Mouse (Mus musculus): Measurements from ENCODE around the gene Rab25. TPM values are rescaled to one million over a fixed set of nuclear protein-coding genes. Genes with fewer than 3 reads are reported as not detected.

Rab25 gene
- polyA plus RNA-seq, 1 experiment from 2014 or later = 22.1 TPM

DNA sequence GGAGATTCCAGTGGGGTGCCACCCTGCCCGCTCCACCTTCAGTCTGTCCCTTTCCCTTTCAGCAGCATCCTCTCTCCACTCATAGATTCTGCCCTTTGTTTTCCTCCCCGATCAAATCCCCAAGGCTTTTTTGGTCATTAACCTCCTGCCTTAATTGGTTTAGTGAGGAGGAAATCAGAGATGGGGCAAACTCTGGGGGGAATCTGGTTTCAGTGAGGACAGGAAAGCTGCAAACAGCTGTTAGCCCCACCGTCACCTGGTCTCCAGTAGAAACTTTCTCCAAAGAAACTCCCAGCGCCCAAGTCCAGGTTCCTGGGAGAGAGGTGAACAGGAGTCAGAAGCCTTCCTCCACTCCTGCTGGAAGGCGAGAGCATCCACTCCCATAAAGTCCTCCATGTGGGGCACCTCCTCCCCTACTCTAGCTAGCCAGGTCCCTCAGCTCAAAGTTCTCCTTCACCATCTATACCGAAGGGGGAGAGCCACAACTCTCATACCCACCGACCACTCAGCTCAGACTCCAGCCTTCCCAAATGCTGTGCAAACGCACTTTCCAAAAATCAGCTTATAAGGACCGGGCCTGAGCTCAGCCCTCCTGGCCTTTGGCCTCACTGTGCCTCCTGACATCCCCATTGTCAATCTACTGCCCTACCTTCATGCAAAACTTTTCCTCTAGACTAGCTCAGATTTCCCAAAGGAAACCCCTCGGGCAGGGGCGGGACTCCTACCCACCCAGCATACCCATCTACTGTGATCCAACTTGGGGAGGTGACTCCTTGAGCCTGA, 17.8 kb downstream of the Rab25 start:
- Histone ChIP-seq H3K4me3 (ENCODE audit: low read depth, low read length) (peak overlapping the region; percentile 90), H3K27me3 (ENCODE audit: insufficient read depth, low read length) (no peaks in the 10 kb centered on the region), H3K9me3 (ENCODE audit: low read depth, low read length) (no peaks in the 10 kb centered on the region), H3K36me3 (ENCODE audit: insufficient read depth) (peaks cover 4% of the 10 kb centered on the region), H3K9ac (peak overlapping the region; percentile 99), H3K27ac (ENCODE audit: low read depth) (peak overlapping the region; percentile 98), H3K4me1 (ENCODE audit: insufficient read depth) (peaks cover 17% of the 10 kb centered on the region), H3K4me2 (peak overlapping the region; percentile 86)
- DNase-seq (no peak), ATAC-seq (ENCODE audit: insufficient read depth) (no peak)
- no peak for TF ChIP-seq CTCF (IDR thresholded peaks at IDR 0.05; ENCODE audit: low read depth)
- 11% methylated on average over 11 of the region's 11 CpGs for WGBS

DNA sequence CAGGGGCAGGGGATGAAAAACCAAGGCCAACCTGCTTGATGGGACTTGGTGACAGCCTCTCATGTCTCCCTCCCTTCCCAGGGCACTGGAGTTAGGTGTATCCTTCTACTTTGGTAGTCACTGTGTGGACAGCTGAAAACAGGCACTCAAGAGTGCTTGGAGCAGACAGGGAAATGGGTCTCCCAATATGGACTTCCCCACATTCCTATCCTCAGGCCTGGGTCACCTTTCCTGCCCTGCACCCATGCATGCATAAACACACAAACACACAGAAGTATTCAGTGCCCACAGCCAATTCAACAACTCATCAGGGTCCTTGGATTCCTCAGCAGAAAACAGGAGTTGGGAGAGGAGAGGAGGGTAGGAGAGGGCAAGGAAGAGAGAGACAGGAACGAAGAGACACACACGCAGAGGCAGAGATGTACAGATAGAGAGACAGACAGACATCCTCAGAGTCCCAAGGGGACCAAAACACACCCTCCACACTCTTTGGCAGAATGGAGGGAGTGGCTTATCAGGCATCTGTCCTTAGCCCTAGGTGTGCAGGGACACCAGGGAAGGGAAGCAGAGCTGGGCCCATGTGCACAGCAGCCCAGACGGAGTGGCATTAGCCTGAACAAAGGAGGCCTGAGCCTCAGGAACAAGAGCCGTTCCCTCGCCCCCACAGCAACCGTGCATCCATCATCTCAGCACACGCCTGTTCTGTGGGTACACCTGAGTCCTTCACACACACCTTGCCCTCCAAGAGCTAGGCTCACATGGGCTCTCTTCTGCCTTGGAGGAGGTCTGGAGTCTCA, 18.7 kb downstream of the Rab25 start:
- peak overlapping the region; percentile 86 for H3K4me2 ChIP-seq
- peak overlapping the region; percentile 90 for H3K4me3 ChIP-seq (ENCODE audit: low read depth, low read length)
- 0 out of 2 replicates have a peak, but pooled peaks cover 11% of the 10 kb centered on the region for H3K4me1 ChIP-seq (ENCODE audit: insufficient read depth)
- no peak overlapping the region; the same call in 1 of the 2 replicates for H3K27ac ChIP-seq (ENCODE audit: low read depth)
- ATAC-seq (ENCODE audit: insufficient read depth) = no peak
- peaks cover 11% of the 10 kb centered on the region for H3K36me3 ChIP-seq (ENCODE audit: insufficient read depth)
- DNase-seq = no peak
- TF ChIP-seq CTCF (IDR thresholded peaks at IDR 0.05; ENCODE audit: low read depth) = no peak
- WGBS = 38% methylated on average over 7 of the region's 7 CpGs
- H3K9ac ChIP-seq = peak overlapping the region; percentile 99
- H3K27me3 ChIP-seq (ENCODE audit: insufficient read depth, low read length) = no peaks in the 10 kb centered on the region
- H3K9me3 ChIP-seq (ENCODE audit: low read depth, low read length) = no peaks in the 10 kb centered on the region

DNA sequence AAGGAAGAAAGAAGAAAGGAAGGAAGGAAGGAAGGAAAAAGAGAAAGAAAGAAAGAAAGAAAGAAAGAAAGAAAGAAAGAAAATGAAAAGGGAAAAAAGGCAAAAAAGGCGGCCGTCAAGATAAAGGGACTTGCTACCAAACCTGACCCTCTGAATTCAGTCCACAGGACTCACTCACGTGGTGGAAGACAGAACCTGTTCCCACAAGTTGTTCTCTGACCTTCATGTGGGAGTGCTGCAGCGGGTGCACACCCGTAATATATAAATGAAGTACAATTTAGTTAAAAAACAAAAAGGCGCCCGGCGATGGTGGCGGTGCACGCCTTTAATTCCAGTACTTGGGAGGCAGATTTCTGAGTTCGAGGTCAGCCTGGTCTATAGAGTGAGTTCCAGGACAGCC, 19.5 kb downstream of the Rab25 start:
- TF ChIP-seq CTCF (IDR thresholded peaks at IDR 0.05; ENCODE audit: low read depth) = no peak
- no peaks in the 10 kb centered on the region for H3K27me3 ChIP-seq (ENCODE audit: insufficient read depth, low read length)
- no peak for ATAC-seq (ENCODE audit: insufficient read depth)
- 0 out of 2 replicates have a peak overlapping the region, but pooled peaks have one; percentile 86 for H3K4me2 ChIP-seq
- 80% methylated on average over 11 of the region's 11 CpGs for WGBS
- 0 out of 2 replicates have a peak, but pooled peaks cover 11% of the 10 kb centered on the region for H3K4me1 ChIP-seq (ENCODE audit: insufficient read depth)
- peaks cover 14% of the 10 kb centered on the region for H3K36me3 ChIP-seq (ENCODE audit: insufficient read depth)
- no peak overlapping the region for H3K9ac ChIP-seq
- no peak for DNase-seq
- no peak overlapping the region for H3K27ac ChIP-seq (ENCODE audit: low read depth)
- H3K4me3 ChIP-seq (ENCODE audit: low read depth, low read length) = no peak overlapping the region
- H3K9me3 ChIP-seq (ENCODE audit: low read depth, low read length) = no peaks in the 10 kb centered on the region

DNA sequence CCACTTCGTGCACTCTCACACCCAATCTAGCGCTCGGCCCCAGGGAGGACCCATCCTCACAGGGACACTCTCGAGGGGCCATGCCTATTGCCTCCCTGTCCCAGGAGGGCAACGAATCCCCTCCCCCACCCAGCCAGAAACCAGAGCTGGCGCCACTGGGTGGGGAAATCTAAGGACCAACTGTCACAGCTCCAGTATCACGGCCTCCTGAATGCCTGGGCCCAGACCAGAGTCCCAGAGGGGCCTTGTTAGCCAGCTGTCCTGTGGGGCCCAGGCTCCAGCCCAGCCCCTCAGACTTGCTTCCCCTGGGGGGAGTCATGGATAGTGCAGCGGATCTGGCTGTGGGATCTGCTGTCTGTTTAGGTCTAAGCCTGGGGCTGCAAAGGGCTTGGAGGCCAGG, 20.5 kb downstream of the Rab25 start:
- DNase-seq (no peak), ATAC-seq (ENCODE audit: insufficient read depth) (no peak)
- H3K4me1 ChIP-seq (ENCODE audit: insufficient read depth) = 0 out of 2 replicates have a peak, but pooled peaks cover 11% of the 10 kb centered on the region
- H3K4me3 ChIP-seq (ENCODE audit: low read depth, low read length) = no peak overlapping the region; the same call in 1 of the 2 replicates
- 32% methylated on average over 8 of the region's 8 CpGs for WGBS
- H3K9ac ChIP-seq = peak overlapping the region; percentile 36; the same call in 1 of the 2 replicates
- no peak overlapping the region; the same call in 1 of the 2 replicates for H3K27ac ChIP-seq (ENCODE audit: low read depth)
- peaks cover 21% of the 10 kb centered on the region for H3K36me3 ChIP-seq (ENCODE audit: insufficient read depth)
- H3K9me3 ChIP-seq (ENCODE audit: low read depth, low read length) = no peaks in the 10 kb centered on the region
- TF ChIP-seq CTCF (IDR thresholded peaks at IDR 0.05; ENCODE audit: low read depth) = no peak
- H3K4me2 ChIP-seq = peak overlapping the region; percentile 35; the same call in 1 of the 2 replicates
- H3K27me3 ChIP-seq (ENCODE audit: insufficient read depth, low read length) = no peaks in the 10 kb centered on the region

DNA sequence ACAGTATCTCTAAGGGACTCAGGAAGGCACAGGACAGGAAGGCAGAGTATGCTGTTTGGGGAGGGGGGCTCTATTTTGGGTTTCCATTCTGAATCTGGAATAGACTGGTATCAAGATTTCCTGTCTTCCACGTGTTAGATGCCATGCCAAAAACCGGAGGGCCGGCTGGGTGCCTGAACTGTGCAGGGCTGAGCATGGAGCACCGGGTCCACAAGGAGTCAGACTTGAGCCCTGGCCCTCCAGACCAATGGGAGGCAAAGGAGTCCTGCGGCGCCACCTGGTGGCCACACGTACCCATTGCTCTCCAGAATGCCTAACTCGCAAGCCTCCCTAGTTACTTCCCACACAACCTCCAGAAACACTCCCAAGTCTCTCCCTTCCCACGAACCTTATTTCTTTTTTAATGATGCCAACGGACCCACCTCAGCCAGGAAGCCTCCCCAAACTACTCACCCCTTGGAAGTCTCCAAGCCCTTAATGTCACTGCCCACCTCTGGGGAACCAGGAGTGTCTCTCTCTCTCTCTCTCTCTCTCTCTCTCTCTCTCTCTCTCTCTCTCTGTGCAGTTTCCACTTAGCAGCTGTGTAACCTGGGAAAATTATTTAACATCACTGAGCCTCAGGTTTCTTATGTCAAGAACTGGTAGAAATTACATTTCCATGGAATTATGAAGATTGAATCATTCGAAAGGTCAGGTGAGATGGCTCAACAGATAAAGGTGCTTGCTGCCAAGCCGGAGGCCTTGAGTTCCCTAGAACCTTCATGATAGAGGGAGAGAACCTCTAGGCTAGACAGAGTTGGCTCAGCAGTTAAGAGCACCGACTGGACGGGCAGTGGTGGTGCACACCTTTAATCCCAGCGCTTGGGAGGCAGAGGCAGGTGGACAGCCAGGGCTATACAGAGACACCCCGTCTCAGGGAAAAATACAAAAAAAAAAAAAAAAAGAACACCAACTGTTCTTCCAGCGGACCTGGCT, 21.7 kb downstream of the Rab25 start:
- WGBS = 29% methylated on average over 17 of the region's 17 CpGs
- Histone ChIP-seq H3K36me3 (ENCODE audit: insufficient read depth) (peaks cover 21% of the 10 kb centered on the region), H3K4me3 (ENCODE audit: low read depth, low read length) (no peak overlapping the region; the same call in 1 of the 2 replicates), H3K27me3 (ENCODE audit: insufficient read depth, low read length) (no peaks in the 10 kb centered on the region), H3K9ac (peak overlapping the region; percentile 21; the same call in 1 of the 2 replicates), H3K4me1 (ENCODE audit: insufficient read depth) (0 out of 2 replicates have a peak, but pooled peaks cover 11% of the 10 kb centered on the region), H3K27ac (ENCODE audit: low read depth) (no peak overlapping the region), H3K9me3 (ENCODE audit: low read depth, low read length) (no peaks in the 10 kb centered on the region), H3K4me2 (0 out of 2 replicates have a peak overlapping the region, but pooled peaks have one; percentile 10)
- DNase-seq (peak; percentile 97), ATAC-seq (ENCODE audit: insufficient read depth) (peak; percentile 85)
- TF ChIP-seq CTCF (IDR thresholded peaks at IDR 0.05; ENCODE audit: low read depth) = peak; percentile 99

DNA sequence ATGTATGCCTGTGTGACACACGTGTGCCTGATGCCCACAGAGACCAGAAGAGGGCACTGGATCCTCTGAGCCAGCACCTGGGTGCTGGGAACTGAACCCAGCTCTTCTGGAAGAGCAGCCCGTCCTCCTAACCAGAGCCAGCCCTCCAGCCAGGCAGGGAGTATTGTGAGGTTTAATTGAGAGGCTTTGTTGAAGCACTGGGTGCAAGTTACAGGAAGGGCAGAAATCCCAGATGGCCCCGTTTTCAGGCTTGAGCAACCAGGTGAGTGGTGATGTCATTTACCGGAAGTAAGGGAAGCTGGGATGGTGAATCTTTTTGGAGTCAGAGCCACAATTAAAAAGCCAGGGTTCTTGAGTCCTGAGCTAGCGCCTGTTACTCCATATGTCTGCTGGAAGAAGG, 23.1 kb downstream of the Rab25 start:
- H3K9me3 ChIP-seq (ENCODE audit: low read depth, low read length) = no peaks in the 10 kb centered on the region
- TF ChIP-seq CTCF (IDR thresholded peaks at IDR 0.05; ENCODE audit: low read depth) = no peak
- WGBS = 83% methylated on average over 5 of the region's 5 CpGs
- H3K27ac ChIP-seq (ENCODE audit: low read depth) = no peak overlapping the region
- H3K4me3 ChIP-seq (ENCODE audit: low read depth, low read length) = no peak overlapping the region
- no peak overlapping the region for H3K4me2 ChIP-seq
- H3K9ac ChIP-seq = no peak overlapping the region
- H3K36me3 ChIP-seq (ENCODE audit: insufficient read depth) = peaks cover 21% of the 10 kb centered on the region
- no peaks in the 10 kb centered on the region for H3K27me3 ChIP-seq (ENCODE audit: insufficient read depth, low read length)
- H3K4me1 ChIP-seq (ENCODE audit: insufficient read depth) = 0 out of 2 replicates have a peak, but pooled peaks cover 10% of the 10 kb centered on the region
- DNase-seq (no peak), ATAC-seq (ENCODE audit: insufficient read depth) (no peak)

Data from lung, embryonic 14.5 days (tissue).